Mouse (Mus musculus) mouse trophoblast stem cell (cell line): Measurements from ENCODE around the gene Cx3cl1.

Experiments
- in situ Hi-C, 2 experiments: fragments of 300-500 bp; cut with MseI, MboI; formaldehyde crosslinking; loops; 2 replicates in 1 of 2; 3 replicates in 1 of 2; pipeline ENCODE4 v1.15.1; 2025

The Cx3cl1 gene

GRCm38 (mm10) chr8:94771941-94772670 lies at the start of gene Cx3cl1:
Gene Cx3cl1 (plus strand): TSS chr8:94772009.
- in situ Hi-C loops = no loop called here

GRCm38 (mm10) chr8:94725998-94726397 lies 45.8 kb upstream of the Cx3cl1 start:
- in situ Hi-C loops = no loop called here

- in situ Hi-C loops = no loop called here
Measured at GRCm38 (mm10) chr8:94729301-94729700, 42.5 kb upstream of the Cx3cl1 start.

GRCm38 (mm10) chr8:94733821-94734465 lies 37.9 kb upstream of the Cx3cl1 start:
- in situ Hi-C loops = no loop called here

GRCm38 (mm10) chr8:94734735-94735350 lies 37.0 kb upstream of the Cx3cl1 start:
- in situ Hi-C loops = no loop called here

- in situ Hi-C loops = no loop called here
Measured at GRCm38 (mm10) chr8:94735426-94736094, 36.2 kb upstream of the Cx3cl1 start.

- in situ Hi-C loops = loop anchor here in 1 of 2 experiments (5.0 kb wide), 1 partner anchor 62 kb away; no protein-coding TSS in a partner anchor
Measured at GRCm38 (mm10) chr8:94739829-94740228, 32.0 kb upstream of the Cx3cl1 start.

GRCm38 (mm10) chr8:94740591-94740990 lies 31.2 kb upstream of the Cx3cl1 start:
- in situ Hi-C loops = loop anchor here in 1 of 2 experiments (5.0 kb wide), 1 partner anchor 62 kb away; no protein-coding TSS in a partner anchor

GRCm38 (mm10) chr8:94741726-94742125 lies 30.1 kb upstream of the Cx3cl1 start:
- in situ Hi-C loops = loop anchor here in 1 of 2 experiments (5.0 kb wide), 1 partner anchor 61 kb away; no protein-coding TSS in a partner anchor

GRCm38 (mm10) chr8:94744484-94744883 lies 27.3 kb upstream of the Cx3cl1 start:
- in situ Hi-C loops = loop anchor here in 1 of 2 experiments (5.0 kb wide), 1 partner anchor 58 kb away; no protein-coding TSS in a partner anchor

- in situ Hi-C loops = loop anchor here in 1 of 2 experiments (5.0 kb wide), 1 partner anchor 57 kb away; no protein-coding TSS in a partner anchor
Measured at GRCm38 (mm10) chr8:94744972-94745371, 26.8 kb upstream of the Cx3cl1 start.

GRCm38 (mm10) chr8:94745476-94746184 lies 26.2 kb upstream of the Cx3cl1 start, which contains the start of gene Ccl22:
Gene Ccl22 (plus strand): TSS chr8:94745590.
- in situ Hi-C loops = no loop called here

- in situ Hi-C loops = no loop called here
Measured at GRCm38 (mm10) chr8:94746832-94747231, 25.0 kb upstream of the Cx3cl1 start.

GRCm38 (mm10) chr8:94748363-94748762 lies 23.4 kb upstream of the Cx3cl1 start:
- in situ Hi-C loops = no loop called here

- in situ Hi-C loops = loop anchor here in 1 of 2 experiments (5.0 kb wide), 1 partner anchor 33 kb away; no protein-coding TSS in a partner anchor
Measured at GRCm38 (mm10) chr8:94749942-94750341, 21.9 kb upstream of the Cx3cl1 start.

GRCm38 (mm10) chr8:94751023-94751849 lies 20.6 kb upstream of the Cx3cl1 start:
- in situ Hi-C loops = loop anchor here in 1 of 2 experiments (5.0 kb wide), 1 partner anchor 34 kb away; no protein-coding TSS in a partner anchor

GRCm38 (mm10) chr8:94754006-94754405 lies 17.8 kb upstream of the Cx3cl1 start:
- in situ Hi-C loops = loop anchor here in 1 of 2 experiments (5.0 kb wide), 1 partner anchor 37 kb away; no protein-coding TSS in a partner anchor

- in situ Hi-C loops = loop anchor here in 1 of 2 experiments (5.0 kb wide), 1 partner anchor 37 kb away; no protein-coding TSS in a partner anchor
Measured at GRCm38 (mm10) chr8:94754486-94754885, 17.3 kb upstream of the Cx3cl1 start.

- in situ Hi-C loops = no loop called here
Measured at GRCm38 (mm10) chr8:94767035-94767434, 4.8 kb upstream of the Cx3cl1 start.

- in situ Hi-C loops = no loop called here
Measured at GRCm38 (mm10) chr8:94770945-94771344, 864 bp upstream of the Cx3cl1 start.
